Mouse (Mus musculus): ENCODE data around the gene Gm21970.
"Not testable (repeated sequence)": the region's sequence is repeated elsewhere in the genome, so short reads cannot be mapped to it uniquely, and the experiment has no call there.

Gene Gm21970

GRCm38 (mm10) chr16:91438599-91438998 lies 47.1 kb downstream of the Gm21970 start:
- DNase-seq (ENCODE audit: low spot score in 2 of 2) = not testable (repeated sequence)

DNA sequence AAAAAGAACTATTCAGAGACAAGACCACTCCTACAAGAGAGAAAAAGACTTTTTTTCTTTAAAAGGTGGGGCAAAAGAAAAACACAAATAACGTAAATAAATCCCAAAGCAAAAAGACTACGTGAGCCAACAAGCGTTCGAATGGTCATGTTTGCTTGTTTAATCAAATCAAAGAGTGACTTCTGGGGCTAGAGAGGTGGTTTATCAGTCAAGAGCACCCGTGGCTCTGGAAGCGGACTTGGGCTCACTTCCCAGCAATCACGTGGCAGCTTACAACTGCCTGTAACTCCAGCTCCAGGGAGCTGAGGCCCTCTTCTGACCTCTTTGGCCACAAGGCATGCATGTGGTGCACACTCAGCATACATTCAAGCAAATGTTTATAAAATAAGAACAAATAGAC lies 49.8 kb downstream of the Gm21970 start:
- DNase-seq (ENCODE audit: low spot score in 2 of 2) = no peak

DNA sequence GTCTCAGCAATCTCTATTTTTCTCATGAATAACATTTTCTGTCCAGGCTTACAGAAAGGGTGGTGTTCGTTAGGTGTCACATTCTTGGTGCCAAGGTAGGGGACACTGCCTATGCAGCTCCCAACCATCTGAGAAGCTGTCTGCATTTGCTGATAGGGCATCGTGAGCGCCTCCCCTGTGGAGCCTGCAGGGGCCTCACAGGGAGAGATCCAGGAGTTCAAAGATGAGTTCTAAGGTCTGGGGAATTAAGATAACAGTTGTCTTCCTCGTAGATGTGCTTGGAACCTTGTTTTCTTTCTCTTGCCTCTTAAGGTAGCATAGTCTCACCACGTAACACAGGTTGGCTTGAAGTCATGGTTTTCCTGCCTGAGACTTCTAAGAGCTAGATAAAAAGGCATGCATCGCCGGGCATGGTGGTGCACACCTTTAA lies 50.3 kb downstream of the Gm21970 start:
- no peak for DNase-seq (ENCODE audit: low spot score in 2 of 2)

- peak in 1 of 2 experiments; percentile 34 for DNase-seq (ENCODE audit: low spot score in 2 of 2)
These were observed 50.9 kb downstream of the Gm21970 start for GRCm38 (mm10) chr16:91442446-91442845.

DNA sequence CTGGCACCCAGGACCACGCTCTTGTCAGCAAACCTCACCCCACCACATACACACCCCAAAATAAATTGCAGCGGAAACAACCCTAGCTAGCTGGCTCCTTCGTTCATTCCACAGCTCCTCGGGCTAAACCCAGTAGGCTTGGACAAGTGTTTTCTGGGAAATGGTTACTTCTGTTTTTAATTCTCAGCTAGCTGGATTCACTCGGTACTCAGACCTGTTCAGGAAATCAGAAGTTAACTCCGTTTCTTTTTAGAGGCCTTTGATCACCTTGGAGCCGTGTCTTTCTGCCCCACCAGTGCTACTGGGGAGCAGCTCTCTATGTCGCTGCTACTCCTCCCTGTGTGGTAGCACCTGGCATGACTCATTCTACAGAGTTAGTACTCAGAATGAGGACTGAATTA lies 51.7 kb downstream of the Gm21970 start:
- DNase-seq (ENCODE audit: low spot score in 2 of 2) = no peak

- DNase-seq (ENCODE audit: low spot score in 2 of 2) = no peak
These were observed 53.3 kb downstream of the Gm21970 start for GRCm38 (mm10) chr16:91444847-91445246.

GRCm38 (mm10) chr16:91445566-91445965 lies 54.0 kb downstream of the Gm21970 start:
- DNase-seq (ENCODE audit: low spot score in 2 of 2) = no peak

DNA sequence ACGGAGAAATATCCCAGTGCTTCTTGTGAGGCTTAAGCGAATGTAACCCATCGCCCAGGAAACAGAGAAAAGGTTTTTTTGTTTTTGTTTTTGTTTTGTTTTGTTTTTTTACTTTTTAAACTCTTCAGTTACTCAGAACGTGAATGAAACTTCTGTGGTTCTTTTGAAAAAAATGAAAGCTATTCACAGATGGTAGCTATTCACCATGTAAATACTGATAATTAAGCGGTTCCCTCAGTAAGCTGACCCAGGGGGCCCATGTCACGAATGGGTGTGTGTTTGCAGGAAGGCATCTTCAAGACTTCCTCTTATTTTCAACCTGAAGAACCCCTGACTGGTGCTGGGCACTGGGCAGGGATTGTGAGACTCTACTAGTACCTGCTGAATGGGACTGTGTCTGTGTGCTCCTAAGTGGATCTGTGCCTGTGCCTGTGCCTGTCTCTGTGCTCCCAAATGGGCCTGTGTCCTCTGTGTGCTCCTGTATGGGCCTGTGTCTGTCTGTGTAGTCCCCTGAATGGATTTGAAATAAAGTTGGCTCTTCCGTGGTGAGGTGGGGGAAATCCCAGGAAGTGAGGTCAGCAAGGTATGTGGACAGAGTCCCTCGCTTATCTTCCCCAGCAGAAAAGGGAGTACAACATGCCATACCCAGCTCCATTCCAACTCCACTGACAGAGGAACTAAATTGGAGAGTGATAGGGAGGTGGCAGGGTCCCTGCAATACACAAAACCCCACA lies 55.4 kb downstream of the Gm21970 start:
- no peak for DNase-seq (ENCODE audit: low spot score in 2 of 2)

DNA sequence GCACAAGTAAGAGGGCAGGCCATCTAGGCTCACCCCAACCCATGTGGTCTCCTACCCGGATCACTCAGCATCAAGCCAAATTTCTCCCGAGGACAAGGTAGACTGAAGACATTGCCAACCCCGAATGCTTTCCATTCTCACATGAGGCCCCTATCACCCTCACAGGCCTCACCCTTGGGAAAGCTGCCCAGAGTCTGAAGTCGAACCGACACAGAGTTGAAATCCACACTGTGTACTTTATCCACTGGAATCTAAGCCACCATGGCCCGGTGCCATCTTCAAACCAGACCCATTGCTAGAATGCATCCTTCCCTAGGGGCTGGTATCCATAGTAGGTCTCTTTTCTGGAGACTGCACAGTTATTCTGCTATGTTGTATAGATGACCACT lies 56.0 kb downstream of the Gm21970 start:
- DNase-seq (ENCODE audit: low spot score in 2 of 2) = no peak

GRCm38 (mm10) chr16:91448088-91448487 lies 56.6 kb downstream of the Gm21970 start:
- DNase-seq (ENCODE audit: low spot score in 2 of 2) = no peak

- no peak for DNase-seq (ENCODE audit: low spot score in 2 of 2)
These were observed 57.4 kb downstream of the Gm21970 start for GRCm38 (mm10) chr16:91448895-91449294.

GRCm38 (mm10) chr16:91450137-91451064 lies 58.9 kb downstream of the Gm21970 start:
- no peak for DNase-seq (ENCODE audit: low spot score in 2 of 2)

DNA sequence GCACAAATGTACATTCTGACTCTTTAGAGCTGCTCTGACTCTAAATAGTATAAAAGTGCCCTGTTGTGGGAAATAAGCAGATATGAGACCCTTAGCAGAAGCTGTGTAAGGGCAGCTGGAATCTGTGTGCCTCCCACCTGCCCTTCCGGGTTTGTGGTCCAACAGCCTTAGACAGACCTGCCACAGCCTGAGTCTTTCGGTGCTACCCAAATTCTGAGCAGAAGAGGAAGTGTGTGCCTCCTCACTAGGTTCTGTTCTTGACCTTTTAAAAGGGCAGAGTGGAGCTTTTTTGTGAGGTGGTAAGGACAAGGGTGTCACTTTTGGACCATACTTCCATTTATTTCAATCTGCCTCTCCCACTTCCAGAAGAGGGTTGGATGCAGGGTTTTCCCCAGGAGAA lies 60.4 kb downstream of the Gm21970 start:
- no peak for DNase-seq (ENCODE audit: low spot score in 2 of 2)

GRCm38 (mm10) chr16:91452363-91452896 lies 60.9 kb downstream of the Gm21970 start:
- DNase-seq (ENCODE audit: low spot score in 2 of 2) = no peak

- DNase-seq (ENCODE audit: low spot score in 2 of 2) = no peak
These were observed 64.3 kb downstream of the Gm21970 start for GRCm38 (mm10) chr16:91455868-91456267.

GRCm38 (mm10) chr16:91458301-91458746 lies 66.8 kb downstream of the Gm21970 start:
- no peak for DNase-seq (ENCODE audit: low spot score in 2 of 2)

DNA sequence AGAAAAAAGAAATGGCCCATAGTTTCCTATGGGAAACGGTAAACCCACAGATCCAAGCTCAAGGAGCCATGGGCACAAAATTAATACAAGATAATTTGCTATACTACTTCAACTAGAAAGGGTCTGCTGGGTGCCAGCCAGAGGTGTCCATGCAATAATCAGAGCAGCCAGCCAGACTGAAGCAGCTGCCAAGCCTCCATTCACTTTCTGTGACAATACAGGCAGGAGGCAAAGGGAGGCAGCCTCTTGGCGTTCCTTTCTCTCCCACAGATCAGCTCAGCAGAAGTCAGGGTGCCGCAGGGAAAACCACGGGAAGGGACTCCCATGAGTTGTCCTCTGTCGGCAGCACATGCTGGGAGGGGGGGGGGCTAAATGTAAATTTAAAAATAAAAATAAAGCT lies 67.5 kb downstream of the Gm21970 start:
- DNase-seq (ENCODE audit: low spot score in 2 of 2) = no peak

DNA sequence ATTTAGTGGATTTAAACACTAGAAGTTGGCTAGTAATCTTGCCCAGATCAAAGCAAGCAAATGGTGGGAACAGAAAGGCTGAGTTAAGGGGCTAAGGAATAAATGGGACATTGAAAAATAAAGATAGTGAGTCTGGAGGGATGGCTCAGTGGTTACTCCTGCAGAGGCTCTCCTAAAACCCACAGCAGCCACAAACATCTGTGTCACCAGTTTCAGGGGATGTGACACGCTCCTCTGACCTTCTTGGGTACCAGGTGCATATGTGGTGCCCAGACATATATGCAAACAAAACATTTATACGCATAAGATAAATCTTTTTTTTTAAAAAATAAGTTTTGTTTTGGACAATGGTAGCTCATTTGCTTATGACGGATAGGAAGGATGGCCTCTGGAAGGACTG lies 67.9 kb downstream of the Gm21970 start:
- no peak for DNase-seq (ENCODE audit: low spot score in 2 of 2)

GRCm38 (mm10) chr16:91459841-91460370 lies 68.4 kb downstream of the Gm21970 start:
- DNase-seq (ENCODE audit: low spot score in 2 of 2) = no peak

DNA sequence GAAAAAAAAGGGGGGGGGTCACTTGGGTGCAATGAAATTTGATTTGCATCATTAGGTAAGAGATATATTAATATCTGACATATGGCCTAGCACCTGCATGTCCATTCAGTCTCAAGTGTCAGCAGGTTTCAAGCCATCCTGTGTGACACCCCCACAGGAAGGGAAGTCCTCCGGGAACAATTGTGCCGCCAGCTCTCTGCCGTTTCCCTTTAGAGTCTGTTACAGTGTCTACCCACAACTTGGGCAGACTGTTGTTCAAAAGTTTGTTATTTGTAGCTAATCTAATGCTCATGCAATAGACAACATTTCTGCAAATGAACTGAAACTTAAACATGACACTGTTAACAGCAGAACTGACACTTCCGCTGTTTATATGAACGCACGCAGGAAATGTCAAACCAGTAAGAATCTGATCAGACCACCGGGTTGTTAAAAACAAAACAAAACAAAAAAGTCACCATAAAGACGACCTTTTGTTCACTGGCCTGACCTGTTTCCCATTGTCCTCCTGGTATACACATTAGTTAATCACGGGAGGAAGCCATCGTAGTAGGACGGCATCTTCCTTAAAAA lies 69.6 kb downstream of the Gm21970 start:
- no peak for DNase-seq (ENCODE audit: low spot score in 2 of 2)

- no peak for DNase-seq (ENCODE audit: low spot score in 2 of 2)
These were observed 70.3 kb downstream of the Gm21970 start for GRCm38 (mm10) chr16:91461773-91462181.

GRCm38 (mm10) chr16:91462644-91463043 lies 71.1 kb downstream of the Gm21970 start:
- DNase-seq (ENCODE audit: low spot score in 2 of 2) = no peak
